ENCODE assay signal across 21 mouse cellular contexts in genomic region chr5:123239501-123239900, GRCm38 (mm10). TPM values are rescaled to one million over a fixed set of nuclear protein-coding genes. Genes with fewer than 3 reads are reported as not detected.
A peak's percentile ranks its signal among the peaks of the same experiment; 100 is the strongest.
DNase-seq lines count a peak whose midpoint lies in the region.
"Had no signal": no experiment of that assay in that cellular context is flagged by ENCODE, and none has a peak within 500 bp of the region (broad histone marks: within the 10 kb centered on the region; RNA-seq: fewer than 3 reads in every experiment).

No protein-coding gene starts in this region.

- no peaks in the 10 kb centered on the region for H3K9me3 ChIP-seq in embryonic facial prominence, embryonic 10.5 days
- H3K9me3 ChIP-seq: hindbrain, embryonic 10.5 days; limb, embryonic 10.5 days; liver, embryonic 13.5 days had no signal

- intact Hi-C loops in heart, postnatal 10 days (cut with DNase I): no loop called here

- H3K27me3 ChIP-seq in embryonic facial prominence, embryonic 10.5 days (replicated peaks; ENCODE audit: low read depth, poor library complexity, severe bottlenecking): no peaks in the 10 kb centered on the region
- H3K27me3 ChIP-seq: CH12.LX; liver, embryonic 13.5 days had no signal

- 93% methylated on average over 11 of the region's 11 CpGs for WGBS in embryonic facial prominence, embryonic 10.5 days

- H3K27ac ChIP-seq in embryonic facial prominence, embryonic 10.5 days (replicated peaks): no peak overlapping the region
- H3K27ac ChIP-seq: hindbrain, embryonic 10.5 days; limb, embryonic 10.5 days; liver, embryonic 13.5 days had no signal

- H3K36me3 ChIP-seq in embryonic facial prominence, embryonic 10.5 days (replicated peaks): peaks cover 94% of the 10 kb centered on the region

- no peaks in the 10 kb centered on the region for H3K4me1 ChIP-seq in embryonic facial prominence, embryonic 10.5 days
- H3K4me1 ChIP-seq: hindbrain, embryonic 10.5 days; limb, embryonic 10.5 days had no signal

- no peak overlapping the region for H3K4me3 ChIP-seq in embryonic facial prominence, embryonic 10.5 days
- H3K4me3 ChIP-seq: hindbrain, embryonic 10.5 days; limb, embryonic 10.5 days; liver, embryonic 13.5 days had no signal

- DNase-seq in adrenal gland, adult 2 months: peak; percentile 36
- no peak for DNase-seq in adrenal gland, postnatal 25 days
- DNase-seq in lung, postnatal 10 days: peak; percentile 27
- no peak for DNase-seq in lung, postnatal 4 days
- DNase-seq in gastrocnemius, adult 18-20 months (ENCODE audit: low spot score): peak; percentile 75
- DNase-seq in heart, postnatal 10 days: peak; percentile 44 to 48
- no peak for DNase-seq in cerebellum, adult 9-10 months
- DNase-seq in embryonic facial prominence, embryonic 10.5 days (ENCODE audit: low spot score): no peak
- DNase-seq: cerebellum, postnatal 10 days; kidney, adult 8-10 months; kidney, postnatal 4 days; layer of hippocampus, postnatal 36 days; liver, embryonic 13.5 days; right cerebral cortex, postnatal 4 days had no signal

RNA-seq across cellular contexts. Expression of gene Wdr66, which starts 12.4 kb away (rescaled TPM):
- total RNA-seq in adrenal gland, adult 2 months (2021): 1 to 10 TPM; 1.0 to 1.2 TPM
- 0.56 and 0.79 TPM in 2 replicates for polyA plus RNA-seq in adrenal gland, adult 2 months (2012; rRNA removed)
- total RNA-seq in adrenal gland, postnatal 25 days (2021): 1.3 and 1.6 TPM in 2 replicates
- total RNA-seq in gastrocnemius, adult 18-20 months (2021): 1 to 10 TPM in 1 of 2 experiments, under 1 TPM in 1; 0.76 to 1.2 TPM
- total RNA-seq in heart, postnatal 10 days (2021): 1 to 10 TPM; 1.5 to 1.7 TPM
- 4.3 and 4.5 TPM in 2 replicates for polyA plus RNA-seq in embryonic facial prominence, embryonic 10.5 days (2016; fragmentation: Nextera tagmentation; extraction: Ambion mirVana)

RNA-seq across cellular contexts. Expression of gene Hpd, which starts 57.0 kb away (rescaled TPM):
- total RNA-seq in adrenal gland, adult 2 months (2021): 10 to 100 TPM in 1 of 2 experiments, 1 to 10 TPM in 1; 5.0 to 11.2 TPM
- polyA plus RNA-seq in adrenal gland, adult 2 months (2012; rRNA removed): 1.0 and 2.2 TPM in 2 replicates
- total RNA-seq in adrenal gland, postnatal 25 days (2021): 1.4 and 25.2 TPM in 2 replicates
- under 1 TPM; 0.21 to 0.69 TPM for total RNA-seq in gastrocnemius, adult 18-20 months (2021)
- not detected for total RNA-seq in heart, postnatal 10 days (2021)
- polyA plus RNA-seq in embryonic facial prominence, embryonic 10.5 days (2016; fragmentation: Nextera tagmentation; extraction: Ambion mirVana): not detected in 2 replicates
- total RNA-seq: layer of hippocampus, postnatal 36 days; megakaryocyte progenitor cell, adult 5-6 weeks had no signal
- polyA plus RNA-seq: activated CD4-positive, CD25-positive, alpha-beta regulatory T cell, adult 4 months; forebrain, embryonic 14.5 days; hindbrain, embryonic 10.5 days; limb, embryonic 10.5 days; midbrain, embryonic 16.5 days had no signal

Comparison
In these comparisons a context has a peak if more than half of its experiments do, and no peak if none do; other contexts are left out.
1. DNase-seq: peak in adrenal gland, adult 2 months (single experiment), lung, postnatal 10 days (single experiment), gastrocnemius, adult 18-20 months (single experiment) and heart, postnatal 10 days (2 of 2); none in adrenal gland, postnatal 25 days (single experiment), lung, postnatal 4 days (0 of 2), cerebellum, adult 9-10 months (single experiment) and embryonic facial prominence, embryonic 10.5 days (single experiment).